Mouse (Mus musculus): ENCODE measurements at regions not wholly inside any gene's neighbourhood (a gene's known extent, or its start where the extent isn't known, plus 50 kb on each side); places are given as distances from the start of the nearest gene placed in this dataset.

DNA sequence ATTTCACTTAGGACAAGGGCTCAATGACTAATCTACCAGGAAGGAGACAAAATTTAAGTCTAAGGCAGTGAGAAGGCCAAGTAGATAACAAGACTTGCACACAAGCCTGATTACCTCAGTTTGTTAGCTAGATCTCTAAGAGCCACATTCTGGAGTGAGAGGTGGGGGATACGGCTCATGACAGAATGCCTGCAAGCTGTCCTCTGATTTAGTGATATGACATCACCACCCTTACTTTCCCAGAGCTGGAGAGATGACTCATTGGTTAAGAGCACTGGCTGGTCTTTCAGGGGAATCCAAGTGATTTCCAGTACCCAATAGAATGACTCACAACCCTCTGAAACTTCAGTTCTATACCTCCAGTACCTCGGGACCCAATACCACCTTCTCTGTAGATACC lies 177.5 kb upstream of the Lyplal1 start:
- TF ChIP-seq CTCF (IDR thresholded peaks at IDR 0.05; ENCODE audit: borderline replicate concordance, insufficient read depth, low read length) (no peak), POLR2A (IDR thresholded peaks at IDR 0.05; ENCODE audit: low read depth, low read length) (no peak)

All from embryonic fibroblast, embryonic 13.5 days (primary cell).